Mouse (Mus musculus) heart, embryonic 12.5 days (tissue): ENCODE data around the gene Zfp672. TPM values are rescaled to one million over a fixed set of nuclear protein-coding genes. Genes with fewer than 3 reads are reported as not detected.
"Not testable (repeated sequence)": the region's sequence is repeated elsewhere in the genome, so short reads cannot be mapped to it uniquely, and the experiment has no call there.

Source experiments
- ATAC-seq: fragments of 200-750 bp; cut with Nextera tagmentation; 2 replicates; pipeline ENCODE4 v1.8.0; 2017; ENCODE audit warnings: moderate TSS enrichment, moderate library complexity; ENCODE audit not compliant: insufficient number of reproducible peaks, low FRiP score
- H3K27ac ChIP-seq: fragments of 300-500 bp; sonication (generic); 2 replicates; pipeline ENCODE4 v1.5.1; 2016; ENCODE audit warnings: mild to moderate bottlenecking, moderate library complexity; ENCODE audit not compliant: poor library complexity, severe bottlenecking
- H3K27me3 ChIP-seq: fragments of 300-500 bp; sonication (generic); replicated peaks from 2 replicates; pipeline ENCODE4 v1.6.1; 2016; ENCODE audit warnings: mild to moderate bottlenecking, moderate library complexity
- H3K36me3 ChIP-seq: fragments of 300-500 bp; sonication (generic); 2 replicates; pipeline ENCODE4 v1.6.1; 2016; ENCODE audit warnings: mild to moderate bottlenecking, moderate library complexity
- H3K4me1 ChIP-seq: fragments of 300-500 bp; sonication (generic); replicated peaks from 2 replicates; pipeline ENCODE4 v1.6.1; 2016; ENCODE audit warnings: mild to moderate bottlenecking
- H3K4me2 ChIP-seq: fragments of 300-500 bp; sonication (generic); 2 replicates; pipeline ENCODE4 v1.6.1; 2016; ENCODE audit warnings: mild to moderate bottlenecking, moderate library complexity
- H3K4me3 ChIP-seq: fragments of 300-500 bp; sonication (generic); 2 replicates; pipeline ENCODE4 v1.5.1; 2016; ENCODE audit warnings: mild to moderate bottlenecking
- H3K9ac ChIP-seq: fragments of 300-500 bp; sonication (generic); 2 replicates; pipeline ENCODE4 v1.6.1; 2016; ENCODE audit warnings: mild to moderate bottlenecking, moderate library complexity
- H3K9me3 ChIP-seq: fragments of 300-500 bp; sonication (generic); replicated peaks from 2 replicates; pipeline ENCODE4 v1.6.1; 2016; ENCODE audit warnings: mild to moderate bottlenecking, moderate library complexity
- WGBS: fragments of 180-500 bp; shearing (Covaris S2); methylation state at CpG from one replicate; pipeline ENCODE4 v1.1.7; 2016; 5-methylcytosine and 5-hydroxymethylcytosine counted together
- polyA plus RNA-seq: library from polyadenylated mRNA; unstranded; fragments of >200 nt; fragmentation: Nextera tagmentation; extraction: Ambion mirVana; gene quantifications from 2 replicates; pipeline ENCODE4 v1.2.1, GENCODE M21; 2016

Zfp672 gene
- polyA plus RNA-seq, 1 experiment from 2014 or later = 32.4 TPM

DNA sequence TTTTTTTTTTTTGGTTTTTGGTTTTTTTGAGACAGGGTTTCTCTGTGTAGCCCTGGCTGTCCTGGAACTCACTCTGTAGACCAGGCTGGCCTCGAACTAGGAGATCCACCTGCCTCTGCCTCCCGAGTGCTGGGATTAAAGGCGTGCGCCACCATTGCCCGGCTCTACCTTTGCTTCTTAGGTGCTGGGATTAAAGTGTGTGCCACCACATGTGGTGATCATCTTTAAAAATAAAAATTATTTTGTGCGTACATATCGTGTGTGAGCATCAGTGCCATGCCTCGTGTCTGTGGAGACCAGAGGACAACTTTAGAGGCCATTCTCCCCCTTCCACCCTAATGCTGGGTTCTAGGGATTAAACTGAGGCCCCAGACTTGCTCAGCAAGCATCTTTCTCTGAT, 24.8 kb downstream of the Zfp672 start:
- ATAC-seq, H3K9me3 ChIP-seq, H3K9ac ChIP-seq, H3K27ac ChIP-seq, H3K36me3 ChIP-seq, H3K4me2 ChIP-seq, H3K27me3 ChIP-seq, H3K4me3 ChIP-seq: not testable (repeated sequence)
- peaks cover 19% of the 10 kb centered on the region for H3K4me1 ChIP-seq
- 85% methylated on average over 8 of the region's 8 CpGs for WGBS

DNA sequence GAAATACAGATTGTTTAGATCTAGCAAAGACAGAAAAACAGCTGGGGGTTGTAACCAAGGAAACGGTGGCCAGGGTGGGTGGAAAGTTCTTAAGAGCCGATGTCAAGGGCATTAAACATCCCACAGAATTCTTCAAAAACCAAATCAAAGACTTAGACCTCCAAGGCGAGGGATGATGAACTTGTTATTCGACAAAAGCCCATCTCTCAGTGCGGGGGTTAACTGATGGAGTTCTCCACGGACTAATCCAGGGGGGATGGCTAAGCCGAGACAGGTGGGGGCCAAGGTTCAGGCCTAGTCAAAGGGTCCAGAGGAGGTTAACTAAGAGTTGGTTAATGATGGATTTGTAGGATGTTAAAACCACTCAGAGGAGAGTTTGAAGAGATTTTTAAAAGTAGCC, 26.5 kb downstream of the Zfp672 start:
- Histone ChIP-seq H3K27me3 (no peaks in the 10 kb centered on the region; the same call in 1 of the 2 replicates), H3K4me1 (peaks cover 19% of the 10 kb centered on the region), H3K4me2 (peak overlapping the region; percentile 51), H3K27ac (no peak overlapping the region), H3K9me3 (no peaks in the 10 kb centered on the region), H3K4me3 (no peak overlapping the region), H3K9ac (no peak overlapping the region), H3K36me3 (no peaks in the 10 kb centered on the region)
- WGBS = 42% methylated on average over 7 of the region's 7 CpGs
- ATAC-seq = no peak

- Histone ChIP-seq H3K27me3 (no peaks in the 10 kb centered on the region), H3K27ac (peak overlapping the region; percentile 80), H3K4me2 (peak overlapping the region; percentile 61), H3K9ac (peak overlapping the region; percentile 72), H3K4me1 (peaks cover 18% of the 10 kb centered on the region), H3K9me3 (no peaks in the 10 kb centered on the region), H3K36me3 (no peaks in the 10 kb centered on the region), H3K4me3 (peak overlapping the region; percentile 66)
- ATAC-seq = peak; percentile 64
- WGBS = 2% methylated on average over 26 of the region's 26 CpGs
Observed at GRCm38 (mm10) chr11:58302774-58303445, 27.2 kb downstream of the Zfp672 start.

DNA sequence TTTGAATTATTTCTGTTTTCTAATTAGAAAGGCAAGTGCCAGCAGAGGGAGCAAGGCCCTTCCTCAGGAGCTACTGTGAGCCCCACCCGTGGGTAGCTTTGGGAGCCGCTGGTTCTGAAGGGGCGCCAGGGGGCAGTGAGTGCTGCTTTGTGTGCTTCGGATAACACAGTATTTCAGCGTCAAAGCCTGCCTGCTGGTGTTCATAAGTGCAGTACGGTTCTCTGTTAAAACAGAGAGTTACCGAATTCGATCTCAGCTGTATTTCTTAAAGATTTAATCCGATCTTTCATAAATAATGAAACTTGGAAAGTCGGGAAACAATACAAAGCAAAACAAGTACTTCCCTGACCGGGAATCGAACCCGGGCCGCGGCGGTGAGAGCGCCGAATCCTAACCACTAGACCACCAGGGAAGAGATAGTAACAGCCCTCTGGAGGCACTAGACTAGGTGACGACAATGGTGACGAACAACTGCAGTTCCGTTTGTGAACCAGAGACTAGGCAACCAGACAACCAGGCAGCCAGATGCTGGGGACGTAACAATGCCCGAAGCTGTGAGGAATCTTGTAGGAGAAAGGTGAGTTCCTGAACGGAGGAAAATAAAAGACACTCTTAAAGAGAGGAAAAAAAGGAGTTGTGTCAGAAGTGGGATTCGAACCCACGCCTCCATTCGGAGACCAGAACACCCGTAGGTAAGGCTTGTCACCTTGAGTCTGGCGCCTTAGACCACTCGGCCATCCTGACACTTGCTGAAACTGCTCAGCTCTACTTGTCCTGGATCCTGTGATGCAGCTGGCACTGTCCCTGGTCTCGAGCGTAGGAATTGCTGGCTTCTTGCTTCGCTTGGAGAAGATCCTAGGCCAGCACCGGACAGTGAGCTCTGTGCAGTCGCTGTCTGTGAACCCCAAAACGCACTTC, 28.0 kb downstream of the Zfp672 start:
- Histone ChIP-seq H3K27ac (peak overlapping the region; percentile 80), H3K4me1 (peaks cover 10% of the 10 kb centered on the region), H3K4me3 (peak overlapping the region; percentile 66), H3K9ac (peak overlapping the region; percentile 72), H3K4me2 (peak overlapping the region; percentile 61), H3K27me3 (no peaks in the 10 kb centered on the region), H3K36me3 (no peaks in the 10 kb centered on the region), H3K9me3 (no peaks in the 10 kb centered on the region)
- under 1% methylated on average over 36 of the region's 36 CpGs for WGBS
- peak; percentile 91 for ATAC-seq

DNA sequence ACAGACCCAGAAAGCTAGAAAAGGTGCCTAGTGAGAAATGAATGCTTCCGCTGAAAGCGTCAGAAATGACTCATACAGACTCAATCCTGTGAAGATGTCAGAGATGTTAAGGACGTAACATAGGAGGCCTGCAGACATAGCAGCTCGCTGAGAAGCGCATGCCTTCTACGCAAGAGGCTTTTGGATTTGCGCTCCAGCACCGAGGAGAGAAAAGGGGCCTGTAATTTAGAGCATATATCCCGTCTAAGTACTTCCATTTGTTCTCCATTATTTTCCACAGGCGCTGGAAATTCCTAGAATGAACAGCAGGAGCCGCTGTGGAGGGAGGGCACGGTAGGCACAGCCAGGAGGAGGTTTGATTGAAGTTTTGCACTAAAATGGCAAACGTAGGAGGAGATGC, 29.1 kb downstream of the Zfp672 start:
- peak overlapping the region; percentile 48; the same call in 1 of the 2 replicates for H3K9ac ChIP-seq
- WGBS = 16% methylated on average over 13 of the region's 13 CpGs

DNA sequence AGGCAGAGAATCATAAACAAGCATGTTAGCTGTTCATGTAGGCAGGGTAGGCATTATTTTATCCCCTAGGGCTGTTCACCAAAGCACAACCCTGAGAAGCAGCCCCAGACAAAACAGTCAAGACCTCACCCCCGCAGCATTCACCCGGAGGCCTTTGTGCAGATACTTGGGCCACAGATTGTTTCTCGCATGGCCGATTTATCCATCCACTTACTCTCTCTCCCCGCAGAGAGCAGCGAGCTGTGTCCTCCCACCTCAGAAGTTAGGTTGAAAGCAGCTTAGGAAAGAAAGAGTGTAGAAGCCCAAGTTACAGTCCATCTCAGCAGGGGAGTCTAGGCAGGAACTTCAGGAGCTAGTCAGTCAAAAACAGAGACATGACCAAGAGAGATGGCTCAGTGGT, 32.7 kb downstream of the Zfp672 start:
- no peak overlapping the region for H3K9ac ChIP-seq
- H3K4me1 ChIP-seq = peaks cover 5% of the 10 kb centered on the region; the same call in 1 of the 2 replicates
- no peaks in the 10 kb centered on the region for H3K36me3 ChIP-seq
- no peak overlapping the region for H3K4me3 ChIP-seq
- H3K9me3 ChIP-seq = no peaks in the 10 kb centered on the region
- no peak for ATAC-seq
- H3K27me3 ChIP-seq = no peaks in the 10 kb centered on the region
- no peak overlapping the region for H3K27ac ChIP-seq
- 79% methylated on average over 6 of the region's 6 CpGs for WGBS
- H3K4me2 ChIP-seq = no peak overlapping the region

More for the DNA sequence above, 29.1 kb downstream of the Zfp672 start:
- H3K27ac ChIP-seq = no peak overlapping the region
- H3K9me3 ChIP-seq = no peaks in the 10 kb centered on the region
- peaks cover 10% of the 10 kb centered on the region for H3K4me1 ChIP-seq
- peak overlapping the region; percentile 61 for H3K4me2 ChIP-seq
- no peaks in the 10 kb centered on the region for H3K27me3 ChIP-seq
- ATAC-seq = no peak; the same call in 1 of the 2 replicates
- H3K36me3 ChIP-seq = no peaks in the 10 kb centered on the region
- H3K4me3 ChIP-seq = peak overlapping the region; percentile 35

- H3K9ac ChIP-seq = no peak overlapping the region
- no peak for ATAC-seq
- H3K36me3 ChIP-seq = no peaks in the 10 kb centered on the region
- no peak overlapping the region for H3K4me3 ChIP-seq
- H3K4me1 ChIP-seq = no peaks in the 10 kb centered on the region
- 38% methylated on average over 4 of the region's 4 CpGs for WGBS
- no peak overlapping the region for H3K4me2 ChIP-seq
- no peaks in the 10 kb centered on the region for H3K9me3 ChIP-seq
- H3K27ac ChIP-seq = no peak overlapping the region
- H3K27me3 ChIP-seq = no peaks in the 10 kb centered on the region
Observed at GRCm38 (mm10) chr11:58292791-58293190, 37.3 kb downstream of the Zfp672 start.

- WGBS = 78% methylated on average over 4 of the region's 4 CpGs
Observed at GRCm38 (mm10) chr11:58290812-58291211, 39.3 kb downstream of the Zfp672 start.

DNA sequence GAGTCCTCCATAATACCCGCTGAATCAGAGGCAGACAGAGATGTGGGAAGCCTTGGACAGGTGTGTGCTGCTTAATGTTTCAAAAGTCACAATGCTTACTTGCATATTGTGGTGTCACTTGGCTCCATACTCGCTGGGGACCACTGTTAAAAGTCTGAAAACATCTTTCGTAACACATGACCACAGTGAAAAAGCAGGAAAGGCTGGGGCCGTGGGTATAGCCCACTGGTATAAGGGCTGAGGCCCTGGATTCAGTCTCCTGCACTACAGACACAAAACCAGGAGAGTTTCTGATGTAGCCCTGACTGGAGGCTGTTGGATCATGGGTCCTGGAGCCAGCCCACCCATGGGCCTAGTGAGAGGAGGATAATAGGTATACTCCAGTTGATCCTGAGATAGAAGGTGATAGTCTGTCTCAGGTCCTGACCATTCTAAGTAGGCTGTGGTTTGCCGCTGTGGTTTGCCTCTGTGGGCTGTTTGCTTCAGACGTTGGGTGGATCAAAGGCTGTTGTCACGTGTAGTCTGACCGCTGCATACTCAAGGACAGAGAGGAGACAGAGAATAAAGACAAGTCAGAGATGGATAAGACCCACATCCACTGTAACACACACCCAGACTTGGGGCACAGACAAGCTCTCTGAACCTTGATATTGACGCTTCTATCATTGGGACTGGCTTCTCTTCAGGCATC, 40.0 kb downstream of the Zfp672 start:
- Histone ChIP-seq H3K4me3 (no peak overlapping the region), H3K36me3 (no peaks in the 10 kb centered on the region), H3K9me3 (no peaks in the 10 kb centered on the region), H3K4me2 (no peak overlapping the region), H3K27me3 (no peaks in the 10 kb centered on the region), H3K27ac (no peak overlapping the region), H3K9ac (no peak overlapping the region), H3K4me1 (no peaks in the 10 kb centered on the region)
- WGBS = 65% methylated on average over 9 of the region's 9 CpGs
- ATAC-seq = no peak

More at GRCm38 (mm10) chr11:58290812-58291211, 39.3 kb downstream of the Zfp672 start:
- Histone ChIP-seq H3K4me3 (no peak overlapping the region), H3K27ac (no peak overlapping the region), H3K4me1 (no peaks in the 10 kb centered on the region), H3K36me3 (no peaks in the 10 kb centered on the region), H3K9me3 (no peaks in the 10 kb centered on the region), H3K27me3 (no peaks in the 10 kb centered on the region), H3K9ac (no peak overlapping the region), H3K4me2 (no peak overlapping the region)
- ATAC-seq = no peak

DNA sequence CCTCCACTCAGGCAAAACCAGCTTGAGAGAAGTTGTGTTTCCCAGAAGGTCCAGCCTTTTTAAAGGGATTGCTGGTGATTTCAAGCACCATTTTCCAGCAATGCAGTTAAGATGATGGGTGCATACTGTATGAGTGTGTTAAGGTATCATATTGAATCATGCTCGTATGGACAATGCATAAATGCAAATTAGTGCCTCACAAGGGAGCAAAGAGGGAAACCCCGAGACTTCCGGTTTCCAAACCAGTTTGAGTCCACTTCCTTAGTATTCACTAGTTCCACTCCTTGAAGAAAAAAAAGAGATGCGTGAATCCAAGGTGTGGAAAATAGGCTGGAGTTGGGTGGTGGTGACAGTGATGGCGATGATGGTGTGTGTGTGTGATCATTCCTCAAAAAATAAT, 47.6 kb downstream of the Zfp672 start:
- Histone ChIP-seq H3K4me3 (no peak overlapping the region), H3K27ac (no peak overlapping the region), H3K9me3 (no peaks in the 10 kb centered on the region), H3K27me3 (peaks cover 24% of the 10 kb centered on the region), H3K36me3 (no peaks in the 10 kb centered on the region), H3K9ac (no peak overlapping the region), H3K4me2 (no peak overlapping the region), H3K4me1 (no peaks in the 10 kb centered on the region)
- 74% methylated on average over 5 of the region's 5 CpGs for WGBS
- ATAC-seq = no peak

- ATAC-seq = no peak
- Histone ChIP-seq H3K9me3 (no peaks in the 10 kb centered on the region), H3K4me2 (no peak overlapping the region), H3K27ac (no peak overlapping the region), H3K4me1 (no peaks in the 10 kb centered on the region), H3K36me3 (no peaks in the 10 kb centered on the region), H3K4me3 (no peak overlapping the region), H3K27me3 (peaks cover 24% of the 10 kb centered on the region), H3K9ac (no peak overlapping the region)
- 82% methylated on average over 13 of the region's 13 CpGs for WGBS
Observed at GRCm38 (mm10) chr11:58281970-58282496, 48.1 kb downstream of the Zfp672 start.
